Mouse (Mus musculus) spleen, adult 2 months (tissue): ENCODE measurements around the gene Rerg.

Experiments
- CTCF ChIP-seq: fragments of 200-500 bp; IDR thresholded peaks from 2 replicates; pipeline ENCODE4 v1.5.1; 2011; ENCODE audit warnings: mild to moderate bottlenecking, inconsistent platforms; ENCODE audit not compliant: insufficient read depth, insufficient read length, insufficient replicate concordance; ENCODE audit errors: extremely low read depth
- POLR2A ChIP-seq: fragments of 200-500 bp; IDR thresholded peaks from 2 replicates; pipeline ENCODE4 v1.6.1; 2011; ENCODE audit warnings: low read depth, low read length, inconsistent platforms

DNA sequence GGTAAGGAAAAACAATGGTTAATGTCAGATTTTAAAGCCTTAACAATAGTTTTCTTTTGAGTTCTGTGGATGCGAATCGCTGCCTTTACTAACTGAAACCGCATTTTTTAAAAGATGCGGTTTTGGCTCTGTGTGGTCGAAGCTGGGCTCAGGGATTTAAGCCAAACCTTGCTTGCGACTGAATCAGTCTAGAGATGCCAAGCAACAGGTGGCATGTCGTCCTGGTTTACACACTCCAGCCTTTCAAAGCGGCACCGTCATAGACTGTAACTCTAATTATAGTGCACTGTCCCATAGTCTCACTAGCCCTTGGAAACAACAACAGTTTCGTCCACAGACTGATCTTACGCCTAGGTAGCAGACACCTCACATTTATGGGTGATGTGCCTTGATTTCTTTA lies 123.3 kb downstream of the Rerg start:
- TF ChIP-seq CTCF (no peak), POLR2A (no peak)
